In genomic region chr9:113837001-113837400, GRCm38 (mm10) we compare ENCODE assay signal across 14 mouse cellular contexts.
"Had no signal": no experiment of that assay in that cellular context is flagged by ENCODE, and none has a peak within 500 bp of the region (broad histone marks: within the 10 kb centered on the region; RNA-seq: fewer than 3 reads in every experiment).

No protein-coding gene starts in this region.

- H3K4me2 ChIP-seq: lung, embryonic 14.5 days; midbrain, embryonic 12.5 days; neural tube, embryonic 12.5 days; stomach, embryonic 15.5 days had no signal

- H3K36me3 ChIP-seq: neural tube, embryonic 12.5 days; stomach, embryonic 15.5 days had no signal

- H3K27ac ChIP-seq: liver, embryonic 14.5 days; midbrain, embryonic 10.5 days; midbrain, embryonic 12.5 days; neural tube, embryonic 12.5 days; stomach, embryonic 15.5 days; stomach, postnatal 0 days had no signal

- H3K4me3 ChIP-seq: midbrain, embryonic 10.5 days; midbrain, embryonic 12.5 days; neural tube, embryonic 12.5 days; stomach, embryonic 15.5 days had no signal

- H3K4me1 ChIP-seq: midbrain, embryonic 10.5 days; midbrain, embryonic 12.5 days; neural tube, embryonic 12.5 days; stomach, embryonic 15.5 days had no signal

- H3K9me3 ChIP-seq: midbrain, embryonic 10.5 days; midbrain, embryonic 12.5 days; neural tube, embryonic 12.5 days; stomach, embryonic 15.5 days had no signal

- H3K9ac ChIP-seq: liver, embryonic 14.5 days; lung, embryonic 14.5 days; midbrain, embryonic 12.5 days; neural tube, embryonic 12.5 days; stomach, embryonic 15.5 days had no signal

- DNase-seq: lung, adult 18-20 months; lung, embryonic 14.5 days; lung, postnatal 10 days; lung, postnatal 4 days; midbrain, embryonic 14.5 days; right cerebral cortex, postnatal 14 days; thymus, postnatal 14 days; thymus, postnatal 36 days had no signal

- H3K27me3 ChIP-seq: midbrain, embryonic 12.5 days; neural tube, embryonic 12.5 days; stomach, embryonic 15.5 days had no signal
